Mouse (Mus musculus) left cerebral cortex, adult 9 months (tissue): Measurements from ENCODE around the gene Fam214b.

ENCODE experiments used
- DNase-seq, 2 experiments: peaks; one replicate each; pipeline ENCODE4 v3.0.0; 2022; ENCODE audit warnings: low spot score in 2 of 2

Gene Fam214b

GRCm38 (mm10) chr4:43045659-43046302 is at the start of gene Fam214b:
Gene Fam214b (minus strand): TSS chr4:43046220.
- peak; percentile 83 to 95 for DNase-seq

- no peak for DNase-seq
These were observed 45.2 kb upstream of the Fam214b start for GRCm38 (mm10) chr4:43091183-43091582.

- no peak for DNase-seq
These were observed 43.9 kb upstream of the Fam214b start for GRCm38 (mm10) chr4:43089950-43090349.

DNA sequence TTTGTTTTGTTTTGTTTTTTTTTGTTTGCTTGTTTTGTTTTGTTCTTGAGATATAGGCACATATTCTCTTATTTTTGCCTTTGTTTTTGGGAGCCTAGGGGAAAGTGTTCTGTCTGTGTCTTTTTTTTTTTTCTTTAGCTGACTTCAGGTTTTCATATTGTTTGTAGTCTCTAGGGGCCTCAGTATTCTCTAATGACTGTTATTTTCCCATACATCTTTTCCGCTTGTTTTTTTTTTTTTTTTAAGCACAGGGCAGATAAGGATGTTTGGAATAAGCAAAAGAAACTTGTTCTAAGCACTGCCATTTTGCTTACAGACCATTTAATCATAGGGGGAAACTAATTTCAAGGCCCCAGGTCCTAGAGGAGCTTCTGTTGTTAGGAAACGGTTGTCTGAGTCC is 36.4 kb upstream of the Fam214b start:
- DNase-seq = no peak

DNA sequence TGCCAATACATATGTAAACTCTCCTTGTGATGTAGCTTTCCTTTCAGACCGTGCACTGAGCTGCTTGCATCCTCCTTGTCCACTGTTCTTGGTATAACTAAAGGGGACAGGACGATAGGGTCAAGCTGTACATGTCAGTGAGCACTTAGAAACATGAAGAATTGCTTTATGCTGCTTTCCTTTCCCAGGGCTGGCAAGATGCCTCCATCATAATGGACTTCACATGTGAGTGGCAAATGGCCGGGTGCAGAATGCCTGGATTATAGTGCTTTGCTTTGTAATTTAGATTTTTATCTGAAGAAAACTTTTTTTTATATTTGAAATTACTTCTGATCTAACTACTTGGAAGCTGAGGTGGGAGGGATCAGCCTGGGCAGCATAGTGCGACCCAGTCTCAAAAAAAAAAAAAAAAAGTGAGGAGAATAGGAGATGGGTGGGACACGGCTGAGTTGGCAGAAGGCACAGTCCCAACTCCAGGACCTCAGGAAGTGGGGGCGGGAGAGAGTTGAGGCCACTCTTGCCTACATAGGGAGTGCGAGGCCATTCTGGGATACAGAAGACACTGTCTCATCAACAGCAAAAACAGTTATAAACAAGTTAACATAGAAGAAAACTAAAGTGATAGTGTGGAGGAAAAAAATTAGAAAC is 32.2 kb upstream of the Fam214b start:
- no peak for DNase-seq

DNA sequence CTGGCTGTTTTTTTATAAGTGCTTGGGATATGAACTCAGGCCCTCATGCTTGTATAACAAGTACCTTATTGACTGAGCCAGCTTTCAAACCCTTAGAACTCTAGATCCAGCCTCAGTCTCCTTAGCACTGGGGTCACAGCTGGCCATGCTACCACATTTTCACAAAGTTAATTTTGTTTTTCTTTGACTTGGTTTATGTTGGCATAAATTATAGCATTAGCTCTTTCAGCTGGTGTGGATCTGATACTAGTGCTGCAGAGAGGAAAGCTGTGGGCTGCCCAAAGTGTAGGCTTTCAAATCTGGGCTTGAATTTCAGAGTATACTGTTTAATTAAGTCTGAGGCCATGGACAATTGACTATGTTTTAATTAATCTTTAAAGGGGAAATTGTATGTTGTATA is 28.9 kb upstream of the Fam214b start:
- no peak for DNase-seq

DNA sequence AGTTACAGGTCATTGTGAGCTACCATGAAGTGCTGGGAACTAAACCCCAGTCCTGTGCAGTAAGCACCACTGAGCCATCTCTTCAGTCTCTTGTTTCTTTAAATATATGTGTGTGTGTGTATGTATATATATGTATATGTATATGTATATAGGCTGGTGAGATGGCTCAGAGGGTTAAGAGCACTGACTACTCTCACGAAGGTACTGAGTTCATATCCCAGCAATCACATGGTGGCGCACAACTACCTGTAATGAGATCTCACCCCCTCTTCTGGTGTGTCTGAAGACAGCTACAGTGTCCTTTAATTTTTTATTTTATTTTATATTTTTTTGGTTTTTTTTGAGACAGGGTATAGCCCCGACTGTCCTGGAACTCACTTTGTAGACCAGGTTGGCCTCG is 19.5 kb upstream of the Fam214b start:
- DNase-seq = no peak

DNA sequence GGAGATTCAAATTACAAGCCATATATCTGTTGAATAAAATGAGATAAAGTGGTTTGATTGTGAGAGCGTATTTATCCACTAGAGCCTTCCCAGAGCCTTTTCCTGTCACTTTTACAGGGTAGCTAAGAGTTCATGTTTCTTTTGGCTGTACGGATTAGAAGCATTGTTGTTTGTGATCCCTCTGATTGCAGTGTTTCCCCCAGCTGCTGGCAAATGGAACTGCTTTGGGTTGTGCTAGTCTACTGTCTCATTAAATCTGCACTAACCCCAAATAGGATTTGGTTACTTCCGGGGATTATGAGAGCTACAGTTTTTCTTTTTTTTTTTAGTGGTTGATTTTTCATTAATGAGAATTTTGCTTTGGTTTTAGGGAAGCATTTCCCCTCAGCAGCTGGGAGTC is 14.3 kb upstream of the Fam214b start:
- DNase-seq = no peak

- no peak for DNase-seq
These were observed 13.7 kb upstream of the Fam214b start for GRCm38 (mm10) chr4:43059697-43060096.

DNA sequence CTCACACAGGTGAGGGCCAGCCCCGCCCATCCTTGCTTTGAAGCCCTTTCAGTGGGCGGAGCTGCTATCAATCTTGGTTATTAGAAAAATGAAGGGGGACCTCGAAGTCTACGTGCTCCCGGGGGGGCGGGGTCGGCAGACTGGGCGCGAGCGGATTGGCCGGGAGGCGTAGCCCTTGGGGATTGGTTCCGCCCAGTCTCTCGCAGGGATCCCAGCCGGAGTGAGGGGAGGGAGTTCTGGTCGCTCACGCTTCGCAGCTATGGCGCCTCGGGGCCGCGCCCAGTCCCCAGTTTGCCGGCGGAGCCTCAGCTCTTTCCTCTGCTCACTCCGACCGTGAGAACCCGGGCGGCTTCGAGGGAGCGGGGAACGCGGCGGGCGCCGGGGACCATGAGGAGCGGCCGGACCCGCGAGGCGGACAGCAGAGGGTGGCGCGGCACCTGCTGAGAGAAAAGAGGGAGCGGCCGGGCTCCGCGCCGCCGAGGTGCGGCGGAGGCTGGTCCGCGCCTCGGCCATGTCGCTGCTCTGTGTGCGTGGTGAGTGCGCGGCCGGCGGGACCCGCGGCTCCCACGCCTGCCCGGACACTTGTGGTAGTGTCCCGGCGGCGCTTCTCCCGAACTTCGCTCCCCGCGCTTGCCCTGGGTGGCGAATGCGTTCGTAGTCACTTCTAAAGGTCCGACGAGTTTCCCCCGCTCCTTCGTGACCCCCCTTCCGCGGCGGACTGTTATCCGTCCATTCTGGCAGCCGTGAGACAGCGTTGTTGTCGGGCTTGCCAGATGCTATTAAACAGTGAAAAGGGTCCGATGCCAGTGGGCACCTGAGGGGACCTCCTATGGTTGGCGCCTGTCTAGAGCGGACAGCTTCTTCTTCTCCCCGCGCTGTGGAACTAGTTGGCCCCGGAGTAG is 13.0 kb upstream of the Fam214b start, which contains the start of gene Unc13b:
TSS of gene Unc13b (plus strand) at position 201 of the 902 bp plus-strand sequence.
- DNase-seq = peak in 1 of 2 experiments; percentile 77

DNA sequence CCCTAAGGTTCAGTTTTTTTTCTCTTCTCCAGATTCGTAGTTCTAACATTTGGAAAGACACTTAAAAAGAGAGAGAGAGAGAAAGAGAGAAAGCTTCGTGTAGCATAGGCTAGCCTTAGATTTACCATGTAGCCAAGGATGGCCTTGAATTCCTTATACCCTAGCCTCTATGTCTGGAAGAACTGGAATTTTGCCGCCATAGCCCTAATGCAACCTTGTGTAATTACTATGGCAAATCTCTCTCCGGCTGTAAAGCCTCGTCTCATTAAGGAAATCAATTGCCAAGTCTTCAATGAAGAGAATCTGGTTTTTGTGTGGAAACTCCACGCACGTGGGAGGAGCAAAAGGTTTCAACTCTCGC is 12.4 kb upstream of the Fam214b start:
- DNase-seq = no peak

GRCm38 (mm10) chr4:43057654-43058053 is 11.6 kb upstream of the Fam214b start:
- DNase-seq = no peak

GRCm38 (mm10) chr4:43052627-43053026 is 6.6 kb upstream of the Fam214b start:
- no peak for DNase-seq

GRCm38 (mm10) chr4:43047231-43047630 is 1.2 kb upstream of the Fam214b start:
- DNase-seq = peak in 1 of 2 experiments; percentile 86

DNA sequence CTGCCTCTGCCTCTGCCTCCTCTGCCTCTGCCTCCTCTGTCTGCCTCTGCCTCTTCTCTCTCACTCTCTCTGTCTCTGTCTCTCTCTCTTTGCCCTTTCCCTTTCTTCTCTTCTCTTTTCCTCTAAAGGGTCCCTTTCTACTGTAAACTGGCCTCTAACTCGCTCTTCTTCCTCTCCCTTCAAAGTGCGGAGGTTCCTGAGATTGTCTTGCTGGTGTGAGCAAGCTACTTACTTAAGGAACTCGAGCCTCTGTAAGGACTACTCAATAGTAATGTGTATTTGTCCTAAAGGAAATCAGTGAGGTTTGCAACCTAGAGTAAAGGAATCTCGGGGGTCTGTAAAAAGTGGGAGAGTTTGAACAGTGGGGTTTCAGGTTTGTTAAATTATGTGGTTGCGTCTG is 587 bp upstream of the Fam214b start:
- no peak for DNase-seq

DNA sequence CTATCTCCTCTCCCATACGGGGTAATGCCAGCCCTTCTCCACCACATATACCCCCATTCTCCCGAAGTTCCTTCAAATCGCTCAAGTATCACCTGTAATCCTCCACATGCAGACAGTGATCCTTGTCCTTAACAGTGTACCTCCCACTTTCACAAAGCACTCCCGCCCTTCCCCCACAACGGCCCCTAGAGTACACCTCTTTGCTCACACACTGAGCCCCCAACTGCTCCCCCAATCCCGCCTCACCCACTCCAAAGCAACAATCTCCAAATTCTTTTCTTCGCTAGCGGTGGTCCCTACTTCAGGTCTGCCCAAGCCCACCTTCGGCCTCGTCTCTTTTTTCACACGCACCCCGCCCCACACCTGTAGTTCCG is 748 bp downstream of the Fam214b start:
- DNase-seq = no peak

DNA sequence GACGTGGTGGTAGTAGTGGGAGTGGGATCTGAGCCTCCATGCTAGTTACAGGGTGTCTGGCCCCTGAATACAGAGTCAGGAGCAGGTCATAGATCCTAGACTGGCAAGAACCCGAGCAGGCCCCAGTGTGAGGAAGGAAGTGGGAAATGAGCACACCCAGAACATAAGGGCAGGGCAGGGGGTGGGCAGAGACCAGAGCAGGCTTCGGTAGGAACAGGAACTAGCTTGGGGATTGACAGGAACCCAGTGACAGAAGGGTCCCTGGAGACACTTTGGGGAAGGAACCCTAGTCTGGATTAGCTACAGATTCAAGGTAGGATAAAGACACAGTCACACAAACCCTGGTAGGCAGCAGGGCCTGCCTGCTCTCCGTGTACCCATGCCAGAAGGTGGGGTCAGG is 1.3 kb downstream of the Fam214b start:
- no peak for DNase-seq

- peak in 1 of 2 experiments; percentile 56 for DNase-seq
These were observed 2.2 kb downstream of the Fam214b start for GRCm38 (mm10) chr4:43043644-43044357.

- DNase-seq = no peak
These were observed 5.0 kb downstream of the Fam214b start for GRCm38 (mm10) chr4:43040881-43041547.

DNA sequence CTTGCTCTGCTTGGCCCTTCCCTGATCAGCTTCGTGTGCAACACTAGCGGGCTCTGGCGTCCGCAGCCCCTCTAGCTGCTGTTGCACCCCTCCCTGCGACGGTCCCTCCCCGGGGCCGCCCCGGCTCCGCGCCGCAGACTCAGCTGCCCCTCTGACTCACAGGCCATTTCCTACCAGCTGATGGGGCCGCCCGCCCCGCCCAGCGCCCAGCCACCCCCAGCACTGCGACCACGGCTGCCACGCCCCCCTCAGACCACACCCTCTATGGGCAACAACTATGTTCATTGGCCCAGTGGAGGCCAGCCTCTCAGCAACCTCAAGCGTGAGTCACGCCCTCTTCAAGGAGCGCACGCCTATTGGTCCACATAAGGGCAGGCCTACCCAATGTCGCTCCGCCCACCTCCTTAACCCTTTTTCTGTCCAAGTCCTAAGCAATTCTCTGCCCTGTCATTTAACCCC is 5.9 kb downstream of the Fam214b start:
- DNase-seq = peak; percentile 94 to 97

- DNase-seq = no peak
These were observed 6.4 kb downstream of the Fam214b start for GRCm38 (mm10) chr4:43039609-43040008.
